Mouse (Mus musculus): Measurements from ENCODE around the gene Slc6a5. TPM values are rescaled to one million over a fixed set of nuclear protein-coding genes. Genes with fewer than 3 reads are reported as not detected.

The Slc6a5 gene
- 1.1 and 1.7 TPM in 2 replicates for total RNA-seq (2021)
- long read RNA-seq, experiment 1, result 0 reads
- long read RNA-seq, experiment 2, result 0 reads

GRCm38 (mm10) chr7:49909850-49910249, at the start of gene Slc6a5:
TSS of gene Slc6a5 (plus strand) at chr7:49910146.
- no peak for DNase-seq

DNA sequence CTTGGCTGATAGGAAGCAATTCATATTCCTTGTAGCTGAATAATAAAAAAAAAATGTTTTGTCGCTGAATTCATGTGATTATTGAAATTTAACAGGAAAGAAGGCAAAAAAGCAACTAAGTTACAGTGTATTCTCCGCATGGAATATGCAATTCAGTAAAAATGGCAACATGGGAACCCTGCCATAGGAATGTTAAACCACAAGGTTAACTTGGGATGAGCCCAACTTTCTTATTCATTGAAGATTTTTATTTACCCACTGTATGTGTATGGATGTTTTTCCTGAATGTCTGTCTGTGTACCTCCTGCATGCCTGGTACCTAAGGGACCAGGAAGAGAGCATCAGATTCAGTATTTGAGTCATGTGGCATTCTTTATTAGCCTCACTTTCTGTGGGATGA, 48.8 kb upstream of the Slc6a5 start:
- no peak for DNase-seq

DNA sequence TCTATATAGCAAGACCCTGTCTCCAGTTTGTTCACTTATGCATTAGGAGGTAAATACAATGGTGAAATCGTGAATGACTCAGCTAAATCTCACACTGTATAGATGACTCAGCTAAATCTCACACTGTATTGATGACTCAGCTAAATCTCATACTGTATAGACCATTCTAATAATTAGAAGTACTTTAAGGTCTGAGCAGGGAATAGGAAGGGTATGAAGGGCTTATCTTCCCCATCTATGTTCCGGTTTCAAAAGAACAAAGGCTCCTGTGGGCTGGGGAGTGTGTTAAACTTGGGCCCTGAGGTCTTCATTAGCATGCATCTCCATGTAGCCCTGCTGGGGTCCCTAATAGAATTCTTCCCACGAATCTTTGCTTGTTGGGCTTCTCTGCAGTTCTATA, 46.2 kb upstream of the Slc6a5 start:
- no peak for DNase-seq

DNA sequence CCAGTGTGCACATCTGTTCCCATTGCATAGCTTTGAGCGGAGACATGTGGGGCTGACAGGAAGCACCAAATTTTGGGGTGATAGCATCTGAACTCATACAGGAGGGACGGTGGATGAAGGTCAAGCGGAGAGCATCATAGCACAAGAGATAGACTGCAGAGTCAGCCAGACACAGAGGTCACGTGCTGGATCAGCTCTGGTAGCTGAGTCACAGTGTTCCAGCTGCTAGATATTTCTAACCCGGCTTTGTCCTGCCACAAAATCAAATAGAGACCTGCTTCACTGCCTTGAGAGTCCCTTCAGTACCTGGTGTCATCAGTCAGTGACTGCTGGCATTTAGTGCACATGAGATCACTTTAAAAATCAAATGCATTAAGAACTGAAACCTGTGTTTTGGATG, 40.3 kb upstream of the Slc6a5 start:
- peak; percentile 36 for DNase-seq

- DNase-seq, result no peak
Measured at GRCm38 (mm10) chr7:49870276-49870675, 39.7 kb upstream of the Slc6a5 start.

DNA sequence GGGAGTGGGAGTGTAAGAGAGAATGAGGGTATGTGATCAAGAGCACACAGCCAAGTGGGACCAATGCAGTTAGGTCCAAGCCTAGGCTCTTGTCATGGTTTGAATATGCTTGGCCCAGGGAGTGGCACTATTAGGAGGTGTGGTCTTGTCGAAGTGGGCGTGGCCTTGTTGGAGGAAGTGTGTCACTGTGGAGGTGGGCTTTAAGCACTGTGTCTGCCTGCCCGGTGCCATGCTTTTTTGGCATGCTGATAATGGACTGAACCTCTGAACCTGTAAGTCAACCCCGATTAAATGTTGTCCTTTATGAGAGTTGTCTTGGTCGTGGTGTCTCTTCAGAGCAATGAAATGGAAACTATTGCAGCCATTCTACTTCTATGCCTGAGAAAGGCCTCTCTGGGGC, 32.6 kb upstream of the Slc6a5 start:
- no peak for DNase-seq

DNA sequence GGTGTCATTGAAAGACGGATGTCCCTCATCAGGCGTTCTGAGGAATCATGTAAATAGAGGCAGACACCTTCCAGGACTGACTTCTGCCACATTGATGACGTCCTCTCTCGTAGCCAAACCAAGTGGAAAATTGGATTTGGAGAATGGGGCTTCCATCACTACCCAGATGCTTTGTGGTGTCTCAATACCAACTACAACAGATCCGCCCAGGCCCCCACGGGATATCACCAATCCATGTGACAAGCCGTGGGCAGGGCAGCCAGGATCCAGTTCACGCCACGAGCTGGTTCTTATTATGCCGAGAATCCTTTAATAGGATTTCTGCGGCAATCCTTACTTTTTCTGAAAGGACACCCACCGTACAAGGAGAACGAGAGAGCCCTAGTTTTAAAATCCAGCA, 30.9 kb upstream of the Slc6a5 start:
- no peak for DNase-seq

- DNase-seq, result no peak
Measured at GRCm38 (mm10) chr7:49879998-49880707, 29.8 kb upstream of the Slc6a5 start.

DNA sequence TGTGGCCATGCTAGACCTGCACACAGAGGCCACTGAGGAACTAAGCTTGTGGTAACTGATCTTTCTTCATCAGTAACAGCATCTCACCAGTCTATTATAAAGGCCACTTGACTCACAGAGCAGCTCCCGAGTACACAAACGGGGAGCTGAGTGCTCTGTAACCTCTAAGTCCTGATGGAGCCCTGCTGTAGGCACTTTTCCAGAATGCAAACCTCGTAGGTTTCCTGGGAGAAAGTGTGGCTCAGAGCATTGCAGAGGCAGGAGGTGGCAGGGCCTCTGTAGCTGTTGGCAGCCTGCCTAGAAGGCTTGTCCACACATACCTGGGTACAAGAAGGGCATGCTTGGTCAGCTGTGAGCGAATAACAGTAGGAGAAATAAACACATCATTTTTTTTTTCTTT, 27.7 kb upstream of the Slc6a5 start:
- peak; percentile 20 for DNase-seq

- no peak for DNase-seq
Measured at GRCm38 (mm10) chr7:49882694-49883389, 27.1 kb upstream of the Slc6a5 start.

DNA sequence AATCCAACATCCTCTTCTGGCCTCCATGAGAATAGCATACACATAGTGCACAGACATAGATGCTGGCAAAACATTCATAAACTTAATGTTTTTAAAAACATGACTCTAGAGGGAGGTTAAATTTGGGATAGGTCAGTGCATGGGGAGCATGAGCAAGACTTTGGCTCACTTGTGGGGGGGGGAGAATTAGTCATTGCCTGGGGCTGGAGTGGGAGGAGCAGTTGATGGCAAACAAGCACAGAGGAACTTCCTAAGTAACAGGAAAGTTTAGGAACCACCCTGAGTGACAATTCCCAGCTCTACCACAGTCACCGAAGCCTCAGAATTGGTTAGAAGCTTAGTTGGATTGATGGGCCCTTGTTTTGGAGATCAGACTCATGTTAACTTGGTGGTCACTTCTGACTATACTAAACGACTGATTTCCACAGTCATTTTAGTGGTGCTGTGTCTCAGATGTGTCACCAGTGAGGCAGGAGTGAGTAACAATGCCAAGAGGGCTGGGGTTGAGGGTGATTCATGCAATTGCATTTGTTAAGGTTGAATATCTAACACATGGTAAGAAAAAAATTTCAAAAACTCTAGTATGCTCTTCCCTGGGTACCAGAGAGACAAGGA, 22.1 kb upstream of the Slc6a5 start:
- peak; percentile 41 for DNase-seq

GRCm38 (mm10) chr7:49894786-49895185, 15.2 kb upstream of the Slc6a5 start:
- no peak for DNase-seq

- DNase-seq, result peak; percentile 56
Measured at GRCm38 (mm10) chr7:49895296-49895695, 14.7 kb upstream of the Slc6a5 start.

DNA sequence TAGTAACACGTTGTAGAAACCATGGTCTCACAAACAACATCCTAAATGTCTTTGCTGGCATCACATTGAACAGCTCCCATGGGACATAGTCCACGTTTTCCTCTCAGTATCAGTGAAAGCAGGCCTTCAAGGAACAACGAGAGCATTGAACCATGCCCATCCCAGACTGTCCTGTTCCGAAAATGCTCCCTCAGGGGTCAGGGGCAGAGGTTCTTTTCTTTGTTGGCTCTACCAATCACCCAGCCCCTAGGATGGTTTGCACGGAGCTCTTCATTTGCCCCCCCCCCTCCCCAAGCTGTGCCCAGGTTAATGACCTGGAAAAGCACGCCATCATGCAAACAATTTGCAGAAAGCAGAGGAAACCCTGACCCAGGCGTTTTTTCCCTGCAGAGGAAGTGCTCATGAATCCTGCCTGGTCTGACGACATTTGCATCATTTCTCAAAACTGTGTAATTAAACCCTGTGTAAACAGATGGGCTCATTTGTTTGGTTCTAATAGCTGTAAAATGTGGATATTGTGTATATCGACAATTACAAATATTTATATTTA, 7.9 kb upstream of the Slc6a5 start:
- DNase-seq, result no peak

- no peak for DNase-seq
Measured at GRCm38 (mm10) chr7:49907191-49908171, 2.5 kb upstream of the Slc6a5 start.

- no peak for DNase-seq
Measured at GRCm38 (mm10) chr7:49908181-49908855, 1.6 kb upstream of the Slc6a5 start.

DNA sequence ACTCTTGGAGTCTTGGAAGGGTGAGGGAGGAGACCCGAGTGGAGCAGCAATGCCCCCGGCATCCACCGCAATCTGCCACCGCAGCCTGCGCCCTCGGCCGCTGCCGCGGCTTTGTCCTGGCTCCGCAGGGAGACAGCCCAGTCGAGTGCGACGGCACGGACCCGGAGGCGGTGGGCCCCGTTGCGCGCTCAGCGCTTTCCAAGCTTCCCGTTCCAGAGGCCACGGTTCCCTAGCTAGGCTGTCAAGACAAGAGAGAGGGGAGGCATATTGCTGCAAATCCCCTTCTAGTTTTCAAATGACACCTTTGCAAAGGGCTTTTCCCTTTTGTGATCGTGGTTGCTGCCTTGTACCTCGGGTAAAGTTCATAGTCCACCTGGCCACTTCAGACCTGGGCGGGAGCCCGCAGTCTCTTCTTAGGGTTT, 945 bp upstream of the Slc6a5 start:
- no peak for DNase-seq

DNA sequence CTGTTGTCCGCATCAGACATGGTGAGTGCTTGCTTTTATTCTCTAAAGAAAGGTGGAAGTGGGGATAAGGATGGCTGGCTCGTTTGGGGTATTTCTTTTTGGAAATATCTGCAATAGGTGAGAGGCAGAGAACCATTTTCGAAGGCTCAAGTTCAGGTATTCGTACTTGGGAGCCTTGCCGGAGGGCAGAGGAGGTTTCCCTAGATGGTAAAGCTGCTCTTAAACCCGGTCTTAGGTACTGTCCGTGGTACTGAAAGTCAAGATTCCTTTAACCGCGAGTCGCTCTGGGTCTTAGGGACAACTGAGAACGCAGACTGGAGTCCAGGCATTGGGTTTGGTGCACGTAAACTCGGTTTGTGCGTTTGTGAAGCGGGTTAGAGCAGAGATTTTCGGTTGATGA, 415 bp downstream of the Slc6a5 start:
- DNase-seq, result peak; percentile 60

GRCm38 (mm10) chr7:49911147-49911946, 1.4 kb downstream of the Slc6a5 start:
- no peak for DNase-seq

GRCm38 (mm10) chr7:49911947-49912262, 2.0 kb downstream of the Slc6a5 start:
- DNase-seq, result no peak

DNA sequence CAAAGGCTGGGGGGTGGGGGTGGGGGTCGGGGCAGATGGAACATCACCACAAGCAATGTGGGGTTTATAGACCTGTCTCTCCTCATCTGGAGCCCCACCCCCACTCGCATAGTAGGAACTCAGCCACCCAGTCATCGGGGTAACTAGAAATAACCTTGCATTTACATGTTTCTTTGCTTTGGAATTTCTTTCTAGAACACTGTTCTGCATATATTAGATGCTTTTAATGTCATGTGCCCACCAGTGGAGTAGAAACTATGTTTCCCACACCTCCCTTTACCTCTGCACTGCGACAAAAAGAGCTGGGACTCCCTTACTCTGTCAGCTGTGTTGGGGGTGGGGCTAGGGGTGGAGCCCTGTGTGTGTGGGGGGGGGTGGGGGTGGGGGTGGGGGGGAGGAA, 3.2 kb downstream of the Slc6a5 start:
- DNase-seq, result no peak
